Mouse (Mus musculus): ENCODE measurements around the gene Tbc1d22a. TPM values are rescaled to one million over a fixed set of nuclear protein-coding genes. Genes with fewer than 3 reads are reported as not detected.

The Tbc1d22a gene
- polyA plus RNA-seq, 1 experiment: 30.5 TPM

DNA sequence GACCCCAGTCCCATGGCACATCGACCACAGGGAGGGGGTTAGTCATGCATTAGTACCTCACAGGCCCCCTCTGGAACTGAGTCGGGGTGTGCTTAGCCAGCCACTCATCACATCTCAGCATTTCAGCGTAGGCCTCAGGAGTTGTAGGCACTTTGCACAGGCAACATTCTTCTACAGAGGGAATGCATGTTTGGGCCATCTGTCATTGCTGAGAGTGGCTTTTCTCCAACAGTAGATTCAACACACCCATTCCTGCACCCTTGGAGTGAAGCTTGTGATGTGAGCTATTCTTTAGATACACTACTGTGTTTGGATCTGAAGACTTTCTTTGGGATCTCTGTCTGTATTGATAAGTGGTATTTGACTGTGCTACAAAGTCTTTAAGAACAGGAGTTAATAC, 75.8 kb downstream of the Tbc1d22a start:
- Histone ChIP-seq H3K4me2 (ENCODE audit: low read depth) (no peak overlapping the region), H3K4me3 (no peak overlapping the region), H3ac (ENCODE audit: control insufficient read depth, insufficient read length) (no peak overlapping the region), H3K36me3 (ENCODE audit: control insufficient read depth, insufficient read depth) (no peaks in the 10 kb centered on the region), H3K79me2 (ENCODE audit: control insufficient read depth, insufficient read depth) (no peaks in the 10 kb centered on the region), H3K27me3 (ENCODE audit: control insufficient read depth, insufficient read depth, insufficient read length) (no peaks in the 10 kb centered on the region)
- no peak for TF ChIP-seq TCF12 (IDR thresholded peaks at IDR 0.05; ENCODE audit: insufficient read depth, poor library complexity, severe bottlenecking)
- TF ChIP-seq MAX (IDR thresholded peaks at IDR 0.05; ENCODE audit: low read depth): no peak
- no peak for TF ChIP-seq REST (IDR thresholded peaks at IDR 0.05; ENCODE audit: insufficient read depth, insufficient read length)
- TF ChIP-seq CEBPB (IDR thresholded peaks at IDR 0.05; ENCODE audit: insufficient read depth, poor library complexity, severe bottlenecking): no peak
- TF ChIP-seq SRF (IDR thresholded peaks at IDR 0.05; ENCODE audit: control insufficient read depth, insufficient read length, low read depth): no peak
- TF ChIP-seq E2F4 (IDR thresholded peaks at IDR 0.05; ENCODE audit: insufficient read depth): no peak
- no peak for TF ChIP-seq USF1 (IDR thresholded peaks at IDR 0.05; ENCODE audit: low read depth)
- no peak for TF ChIP-seq POLR2A (IDR thresholded peaks at IDR 0.05; ENCODE audit: insufficient read length, low read depth)
- TF ChIP-seq MYOD1 (IDR thresholded peaks at IDR 0.05; ENCODE audit: control insufficient read depth in 1 of 3, insufficient read length in 2 of 3, low read depth in 2 of 3): no peak
- no peak for TF ChIP-seq POLR2AphosphoS2 (IDR thresholded peaks at IDR 0.05; ENCODE audit: insufficient read length, low read depth)
- TF ChIP-seq TCF3 (IDR thresholded peaks at IDR 0.05; ENCODE audit: insufficient read length, low read depth): no peak
- TF ChIP-seq MYOG (IDR thresholded peaks at IDR 0.05; ENCODE audit: control insufficient read depth in 1 of 3, insufficient read depth in 1 of 3, insufficient read length in 2 of 3, low read depth in 2 of 3): no peak

- Histone ChIP-seq H3K27me3 (ENCODE audit: control insufficient read depth, insufficient read depth, insufficient read length) (no peaks in the 10 kb centered on the region), H3K4me2 (ENCODE audit: low read depth) (no peak overlapping the region), H3ac (ENCODE audit: control insufficient read depth, insufficient read length) (no peak overlapping the region), H3K36me3 (ENCODE audit: control insufficient read depth, insufficient read depth) (no peaks in the 10 kb centered on the region), H3K4me3 (no peak overlapping the region), H3K79me2 (ENCODE audit: control insufficient read depth, insufficient read depth) (no peaks in the 10 kb centered on the region)
- TF ChIP-seq MAX (IDR thresholded peaks at IDR 0.05; ENCODE audit: low read depth) (no peak), TCF3 (IDR thresholded peaks at IDR 0.05; ENCODE audit: insufficient read length, low read depth) (no peak), POLR2AphosphoS2 (IDR thresholded peaks at IDR 0.05; ENCODE audit: insufficient read length, low read depth) (no peak), TCF12 (IDR thresholded peaks at IDR 0.05; ENCODE audit: insufficient read depth, poor library complexity, severe bottlenecking) (no peak)
Measured at GRCm38 (mm10) chr15:86292288-86292687, 78.0 kb downstream of the Tbc1d22a start.

- no peak overlapping the region for H3K4me3 ChIP-seq
- H3ac ChIP-seq (ENCODE audit: control insufficient read depth, insufficient read length): no peak overlapping the region
- no peak for TF ChIP-seq USF1 (IDR thresholded peaks at IDR 0.05; ENCODE audit: low read depth)
- no peak for TF ChIP-seq MYOG (IDR thresholded peaks at IDR 0.05; ENCODE audit: control insufficient read depth in 1 of 3, insufficient read depth in 1 of 3, insufficient read length in 2 of 3, low read depth in 2 of 3)
- no peak for TF ChIP-seq TCF3 (IDR thresholded peaks at IDR 0.05; ENCODE audit: insufficient read length, low read depth)
- no peak for TF ChIP-seq SRF (IDR thresholded peaks at IDR 0.05; ENCODE audit: control insufficient read depth, insufficient read length, low read depth)
- TF ChIP-seq E2F4 (IDR thresholded peaks at IDR 0.05; ENCODE audit: insufficient read depth): no peak
- no peak for TF ChIP-seq MAX (IDR thresholded peaks at IDR 0.05; ENCODE audit: low read depth)
- TF ChIP-seq REST (IDR thresholded peaks at IDR 0.05; ENCODE audit: insufficient read depth, insufficient read length): no peak
- no peak for TF ChIP-seq POLR2AphosphoS2 (IDR thresholded peaks at IDR 0.05; ENCODE audit: insufficient read length, low read depth)
- no peak for TF ChIP-seq MYOD1 (IDR thresholded peaks at IDR 0.05; ENCODE audit: control insufficient read depth in 1 of 3, insufficient read length in 2 of 3, low read depth in 2 of 3)
- no peak for TF ChIP-seq TCF12 (IDR thresholded peaks at IDR 0.05; ENCODE audit: insufficient read depth, poor library complexity, severe bottlenecking)
- TF ChIP-seq CEBPB (IDR thresholded peaks at IDR 0.05; ENCODE audit: insufficient read depth, poor library complexity, severe bottlenecking): no peak
- no peak for TF ChIP-seq POLR2A (IDR thresholded peaks at IDR 0.05; ENCODE audit: insufficient read length, low read depth)
- no peaks in the 10 kb centered on the region for H3K79me2 ChIP-seq (ENCODE audit: control insufficient read depth, insufficient read depth)
- H3K27me3 ChIP-seq (ENCODE audit: control insufficient read depth, insufficient read depth, insufficient read length): no peaks in the 10 kb centered on the region
- no peaks in the 10 kb centered on the region for H3K36me3 ChIP-seq (ENCODE audit: control insufficient read depth, insufficient read depth)
- H3K4me2 ChIP-seq (ENCODE audit: low read depth): no peak overlapping the region
Measured at GRCm38 (mm10) chr15:86294426-86294825, 80.2 kb downstream of the Tbc1d22a start.

GRCm38 (mm10) chr15:86295722-86296288, 81.5 kb downstream of the Tbc1d22a start:
- Histone ChIP-seq H3ac (ENCODE audit: control insufficient read depth, insufficient read length) (no peak overlapping the region), H3K79me2 (ENCODE audit: control insufficient read depth, insufficient read depth) (no peaks in the 10 kb centered on the region), H3K36me3 (ENCODE audit: control insufficient read depth, insufficient read depth) (no peaks in the 10 kb centered on the region), H3K4me3 (no peak overlapping the region), H3K27me3 (ENCODE audit: control insufficient read depth, insufficient read depth, insufficient read length) (no peaks in the 10 kb centered on the region), H3K4me2 (ENCODE audit: low read depth) (no peak overlapping the region)
- TF ChIP-seq MYOD1 (IDR thresholded peaks at IDR 0.05; ENCODE audit: control insufficient read depth in 1 of 3, insufficient read length in 2 of 3, low read depth in 2 of 3): no peak
- TF ChIP-seq SRF (IDR thresholded peaks at IDR 0.05; ENCODE audit: control insufficient read depth, insufficient read length, low read depth): no peak
- no peak for TF ChIP-seq MAX (IDR thresholded peaks at IDR 0.05; ENCODE audit: low read depth)

DNA sequence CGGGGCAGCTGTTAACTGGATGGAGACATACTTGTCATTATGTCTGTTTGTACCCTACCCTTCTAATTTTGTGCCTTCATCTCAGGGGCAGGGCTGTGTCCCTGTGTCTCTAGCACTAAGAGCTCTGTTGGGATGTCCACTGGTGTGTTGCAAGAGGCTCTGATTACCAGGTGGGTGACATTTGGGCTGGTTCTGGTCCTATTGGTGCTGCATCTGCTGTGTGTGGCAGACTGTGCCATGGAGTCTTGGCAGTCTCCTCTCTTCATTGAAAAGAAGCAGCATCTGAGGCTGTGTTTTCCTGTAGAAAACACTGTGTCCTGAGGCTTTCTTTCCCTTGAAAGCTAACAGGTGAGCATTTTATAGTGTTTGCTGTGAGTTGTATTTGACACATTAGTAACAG, 83.0 kb downstream of the Tbc1d22a start:
- no peak for TF ChIP-seq USF1 (IDR thresholded peaks at IDR 0.05; ENCODE audit: low read depth)
- TF ChIP-seq TCF3 (IDR thresholded peaks at IDR 0.05; ENCODE audit: insufficient read length, low read depth): no peak
- TF ChIP-seq REST (IDR thresholded peaks at IDR 0.05; ENCODE audit: insufficient read depth, insufficient read length): no peak
- no peak for TF ChIP-seq TCF12 (IDR thresholded peaks at IDR 0.05; ENCODE audit: insufficient read depth, poor library complexity, severe bottlenecking)
- no peak for TF ChIP-seq POLR2A (IDR thresholded peaks at IDR 0.05; ENCODE audit: insufficient read length, low read depth)
- TF ChIP-seq POLR2AphosphoS2 (IDR thresholded peaks at IDR 0.05; ENCODE audit: insufficient read length, low read depth): no peak
- TF ChIP-seq CEBPB (IDR thresholded peaks at IDR 0.05; ENCODE audit: insufficient read depth, poor library complexity, severe bottlenecking): no peak
- no peak for TF ChIP-seq MYOD1 (IDR thresholded peaks at IDR 0.05; ENCODE audit: control insufficient read depth in 1 of 3, insufficient read length in 2 of 3, low read depth in 2 of 3)
- no peak for TF ChIP-seq MAX (IDR thresholded peaks at IDR 0.05; ENCODE audit: low read depth)
- no peak for TF ChIP-seq E2F4 (IDR thresholded peaks at IDR 0.05; ENCODE audit: insufficient read depth)
- TF ChIP-seq MYOG (IDR thresholded peaks at IDR 0.05; ENCODE audit: control insufficient read depth in 1 of 3, insufficient read depth in 1 of 3, insufficient read length in 2 of 3, low read depth in 2 of 3): no peak
- TF ChIP-seq SRF (IDR thresholded peaks at IDR 0.05; ENCODE audit: control insufficient read depth, insufficient read length, low read depth): no peak
- H3K79me2 ChIP-seq (ENCODE audit: control insufficient read depth, insufficient read depth): no peaks in the 10 kb centered on the region
- H3ac ChIP-seq (ENCODE audit: control insufficient read depth, insufficient read length): no peak overlapping the region

More for the DNA sequence above, 83.0 kb downstream of the Tbc1d22a start:
- Histone ChIP-seq H3K4me2 (ENCODE audit: low read depth) (no peak overlapping the region), H3K4me3 (no peak overlapping the region), H3K27me3 (ENCODE audit: control insufficient read depth, insufficient read depth, insufficient read length) (no peaks in the 10 kb centered on the region), H3K36me3 (ENCODE audit: control insufficient read depth, insufficient read depth) (peaks cover 11% of the 10 kb centered on the region)
